Mouse (Mus musculus) heart, embryonic 14.5 days (tissue): Measurements from ENCODE around the gene Gm20547. TPM values are rescaled to one million over a fixed set of nuclear protein-coding genes. Genes with fewer than 3 reads are reported as not detected.

Source experiments
- ATAC-seq: fragments of 200-750 bp; cut with Nextera tagmentation; 2 replicates; pipeline ENCODE4 v1.8.0; 2017; ENCODE audit warnings: low read depth, moderate TSS enrichment; ENCODE audit not compliant: insufficient number of reproducible peaks, insufficient read depth, low FRiP score
- H3K27ac ChIP-seq, 2 experiments: fragments of 200-500 bp in 1 of 2; fragments of 300-500 bp in 1 of 2; sonication (generic) in 1 of 2; replicated peaks in 1 of 2; 2 replicates each; pipeline ENCODE4 v1.5.1; 2012 to 2014; ENCODE audit warnings: low read depth in 2 of 2, low read length in 2 of 2, control low read depth in 1 of 2, mild to moderate bottlenecking in 1 of 2, mixed read lengths in 1 of 2; ENCODE audit not compliant: control insufficient read depth in 1 of 2, insufficient read depth in 1 of 2
- H3K27me3 ChIP-seq: fragments of 300-500 bp; sonication (generic); 2 replicates; pipeline ENCODE4 v1.6.1; 2014; ENCODE audit warnings: mild to moderate bottlenecking, low read length, control low read depth; ENCODE audit not compliant: control insufficient read depth, insufficient read depth
- H3K36me3 ChIP-seq: fragments of 300-500 bp; sonication (generic); 2 replicates; pipeline ENCODE4 v1.6.1; 2014; ENCODE audit warnings: mild to moderate bottlenecking, control low read depth, low read length, mixed read lengths; ENCODE audit not compliant: control insufficient read depth, insufficient read depth
- H3K4me1 ChIP-seq, 2 experiments: fragments of 200-500 bp in 1 of 2; fragments of 300-500 bp in 1 of 2; sonication (generic) in 1 of 2; 2 replicates each; pipeline ENCODE4 v1.6.1; 2012 to 2014; ENCODE audit warnings: low read length in 2 of 2, control low read depth in 1 of 2, mixed read lengths in 1 of 2; ENCODE audit not compliant: control insufficient read depth in 2 of 2, insufficient read depth in 2 of 2
- H3K4me2 ChIP-seq: fragments of 300-500 bp; sonication (generic); 2 replicates; pipeline ENCODE4 v1.6.1; 2014; ENCODE audit warnings: mild to moderate bottlenecking, low read length
- H3K4me3 ChIP-seq, 2 experiments: fragments of 200-500 bp in 1 of 2; fragments of 300-500 bp in 1 of 2; sonication (generic) in 1 of 2; 2 replicates each; pipeline ENCODE4 v1.5.1; 2012 to 2014; ENCODE audit warnings: low read length in 2 of 2, mild to moderate bottlenecking in 2 of 2, control low read depth in 1 of 2, low read depth in 1 of 2, moderate library complexity in 1 of 2; ENCODE audit not compliant: control insufficient read depth in 1 of 2, insufficient read depth in 1 of 2
- H3K9ac ChIP-seq: fragments of 300-500 bp; sonication (generic); 2 replicates; pipeline ENCODE4 v1.6.1; 2014; ENCODE audit warnings: mild to moderate bottlenecking, low read length
- H3K9me3 ChIP-seq: fragments of 300-500 bp; sonication (generic); 2 replicates; pipeline ENCODE4 v1.6.1; 2016; ENCODE audit warnings: low read length, control low read depth; ENCODE audit not compliant: control insufficient read depth
- WGBS: fragments of 180-500 bp; shearing (Covaris S2); extraction: QIAGEN DNeasy Blood & Tissue Kit; methylation state at CpG from one replicate; pipeline ENCODE4 v1.1.7; 2014; 5-methylcytosine and 5-hydroxymethylcytosine counted together
- polyA plus RNA-seq: library from polyadenylated mRNA; unstranded; fragments of >200 nt; fragmentation: Nextera tagmentation; extraction: Ambion mirVana; gene quantifications from 2 replicates; pipeline ENCODE4 v1.2.1, GENCODE M21; 2014

Gene Gm20547
- not detected in 2 replicates for polyA plus RNA-seq

- ATAC-seq, result no peak
- Histone ChIP-seq H3K27me3 (no peaks in the 10 kb centered on the region), H3K27ac (no peak within 1 kb of the TSS), H3K9me3 (no peaks in the 10 kb centered on the region), H3K4me1 (peaks cover 3 to 5% of the 10 kb centered on the region in 2 experiments; a peak in 2 of 4 replicates), H3K9ac (no peak within 1 kb of the TSS), H3K4me3 (no peak within 1 kb of the TSS), H3K36me3 (no peaks in the 10 kb centered on the region), H3K4me2 (peak within 1 kb of the TSS; percentile 40)
- 8% methylated on average over 15 of the region's 15 CpGs for WGBS
Measured at GRCm38 (mm10) chr17:34881683-34882310, at the start of gene Gm20547. Gene Gm20547, minus strand, starts transcription at chr17:34882042.

GRCm38 (mm10) chr17:34931061-34931734, 49.4 kb upstream of the Gm20547 start, which contains the start of gene Neu1:
Gene Neu1, plus strand, starts transcription at chr17:34931253.
- no peaks in the 10 kb centered on the region for H3K9me3 ChIP-seq
- under 1% methylated on average over 38 of the region's 38 CpGs for WGBS
- peak within 1 kb of the TSS; percentile 77 to 84 for H3K4me3 ChIP-seq
- peak; percentile 97 for ATAC-seq
- H3K9ac ChIP-seq, result peak within 1 kb of the TSS; percentile 89
- no peaks in the 10 kb centered on the region for H3K27me3 ChIP-seq
- H3K36me3 ChIP-seq, result peaks cover 21% of the 10 kb centered on the region
- peak within 1 kb of the TSS; percentile 99 for H3K4me2 ChIP-seq
- peak within 1 kb of the TSS; percentile 40 to 53; a peak in 3 of 4 replicates for H3K27ac ChIP-seq
- peaks cover 8 to 10% of the 10 kb centered on the region in 2 experiments; a peak in 3 of 4 replicates for H3K4me1 ChIP-seq

- no peak overlapping the region for H3K4me2 ChIP-seq
- H3K27ac ChIP-seq, result no peak overlapping the region
- 31% methylated on average over 4 of the region's 4 CpGs for WGBS
- H3K9ac ChIP-seq, result no peak overlapping the region
- H3K4me3 ChIP-seq, result no peak overlapping the region
- ATAC-seq, result no peak
- H3K4me1 ChIP-seq, result peaks cover 8 to 10% of the 10 kb centered on the region in 2 experiments; a peak in 3 of 4 replicates
- no peaks in the 10 kb centered on the region for H3K27me3 ChIP-seq
- 0 out of 2 replicates have a peak, but pooled peaks cover 6% of the 10 kb centered on the region for H3K36me3 ChIP-seq
- no peaks in the 10 kb centered on the region for H3K9me3 ChIP-seq
Measured at GRCm38 (mm10) chr17:34928841-34929240, 47.0 kb upstream of the Gm20547 start.

GRCm38 (mm10) chr17:34927306-34928019, 45.6 kb upstream of the Gm20547 start:
- H3K4me3 ChIP-seq, result no peak overlapping the region
- H3K27me3 ChIP-seq, result no peaks in the 10 kb centered on the region
- no peak overlapping the region for H3K4me2 ChIP-seq
- peaks cover 8 to 10% of the 10 kb centered on the region in 2 experiments; a peak in 3 of 4 replicates for H3K4me1 ChIP-seq
- H3K9me3 ChIP-seq, result no peaks in the 10 kb centered on the region
- no peak overlapping the region for H3K27ac ChIP-seq
- WGBS, result 75% methylated on average over 18 of the region's 18 CpGs
- no peak overlapping the region for H3K9ac ChIP-seq
- H3K36me3 ChIP-seq, result 0 out of 2 replicates have a peak, but pooled peaks cover under 1% of the 10 kb centered on the region
- ATAC-seq, result no peak

- ATAC-seq, result no peak
- Histone ChIP-seq H3K27me3 (no peaks in the 10 kb centered on the region), H3K9me3 (no peaks in the 10 kb centered on the region), H3K4me1 (peaks cover 0 to 2% of the 10 kb centered on the region in 2 experiments; a peak in 1 of 4 replicates), H3K27ac (no peak overlapping the region), H3K36me3 (no peaks in the 10 kb centered on the region), H3K4me3 (no peak overlapping the region), H3K9ac (no peak overlapping the region), H3K4me2 (no peak overlapping the region)
- 59% methylated on average over 5 of the region's 5 CpGs for WGBS
Measured at GRCm38 (mm10) chr17:34924258-34924657, 42.4 kb upstream of the Gm20547 start.

GRCm38 (mm10) chr17:34922939-34923338, 41.1 kb upstream of the Gm20547 start:
- no peak overlapping the region for H3K27ac ChIP-seq
- no peaks in the 10 kb centered on the region for H3K9me3 ChIP-seq
- H3K9ac ChIP-seq, result no peak overlapping the region
- no peaks in the 10 kb centered on the region for H3K27me3 ChIP-seq
- no peaks in the 10 kb centered on the region for H3K36me3 ChIP-seq
- 48% methylated on average over 6 of the region's 6 CpGs for WGBS
- no peak for ATAC-seq
- no peak overlapping the region for H3K4me2 ChIP-seq
- H3K4me3 ChIP-seq, result no peak overlapping the region
- no peaks in the 10 kb centered on the region for H3K4me1 ChIP-seq

GRCm38 (mm10) chr17:34917188-34917587, 35.3 kb upstream of the Gm20547 start:
- no peak for ATAC-seq
- no peaks in the 10 kb centered on the region for H3K9me3 ChIP-seq
- H3K4me2 ChIP-seq, result no peak overlapping the region
- H3K9ac ChIP-seq, result no peak overlapping the region
- WGBS, result 56% methylated on average over 9 of the region's 9 CpGs
- no peak overlapping the region for H3K4me3 ChIP-seq
- peaks cover 3 to 4% of the 10 kb centered on the region in 2 experiments; a peak in 1 of 4 replicates for H3K4me1 ChIP-seq
- no peak overlapping the region for H3K27ac ChIP-seq
- H3K27me3 ChIP-seq, result no peaks in the 10 kb centered on the region
- peaks cover 19% of the 10 kb centered on the region for H3K36me3 ChIP-seq
